Mouse (Mus musculus): ENCODE measurements around the gene Faap100. TPM values are rescaled to one million over a fixed set of nuclear protein-coding genes. Genes with fewer than 3 reads are reported as not detected.
"Not testable (repeated sequence)": the region's sequence is repeated elsewhere in the genome, so short reads cannot be mapped to it uniquely, and the experiment has no call there.

Faap100 gene
- polyA plus RNA-seq, 1 experiment = not detected

DNA sequence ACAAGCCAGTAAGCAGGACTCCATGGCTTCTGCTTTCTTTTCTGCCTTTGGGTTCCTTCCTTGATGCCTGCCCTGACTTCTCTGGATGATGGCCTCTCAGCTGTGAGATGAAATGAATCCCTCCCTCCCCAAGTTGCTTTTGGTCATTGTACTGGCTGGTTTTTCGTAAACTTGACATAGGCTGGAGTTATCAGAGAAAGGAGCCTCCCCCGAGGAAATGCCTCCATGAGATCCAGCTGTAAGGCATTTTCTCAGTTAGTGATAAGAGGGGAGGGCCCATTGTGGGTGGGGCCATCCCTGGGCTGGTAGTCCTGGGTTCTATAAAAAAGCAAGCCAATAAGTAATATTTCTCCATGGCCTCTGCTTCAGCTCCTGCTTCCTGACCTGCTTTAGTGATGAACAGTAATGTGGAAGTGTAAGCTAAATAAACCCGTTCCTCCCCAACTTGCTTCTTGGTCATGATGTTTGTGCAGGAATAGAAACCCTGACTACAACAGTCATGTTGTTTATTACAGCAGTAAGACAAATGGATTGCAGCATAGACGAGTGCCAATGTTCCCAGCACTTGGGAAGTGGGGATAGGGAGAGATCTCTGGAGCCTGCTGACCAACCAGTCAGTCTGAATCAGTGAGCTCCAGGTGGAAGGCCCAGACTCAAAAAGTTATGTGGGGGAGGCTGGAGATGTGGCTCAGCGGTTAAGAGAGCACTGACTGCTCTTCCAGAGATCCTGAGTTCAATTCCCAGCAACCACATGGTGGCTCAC is 23.1 kb downstream of the Faap100 start:
- WGBS = 76% methylated on average over 5 of the region's 5 CpGs
- TF ChIP-seq POLR2A (IDR thresholded peaks at IDR 0.05; ENCODE audit: insufficient read depth, low read depth, low read length) = no peak

DNA sequence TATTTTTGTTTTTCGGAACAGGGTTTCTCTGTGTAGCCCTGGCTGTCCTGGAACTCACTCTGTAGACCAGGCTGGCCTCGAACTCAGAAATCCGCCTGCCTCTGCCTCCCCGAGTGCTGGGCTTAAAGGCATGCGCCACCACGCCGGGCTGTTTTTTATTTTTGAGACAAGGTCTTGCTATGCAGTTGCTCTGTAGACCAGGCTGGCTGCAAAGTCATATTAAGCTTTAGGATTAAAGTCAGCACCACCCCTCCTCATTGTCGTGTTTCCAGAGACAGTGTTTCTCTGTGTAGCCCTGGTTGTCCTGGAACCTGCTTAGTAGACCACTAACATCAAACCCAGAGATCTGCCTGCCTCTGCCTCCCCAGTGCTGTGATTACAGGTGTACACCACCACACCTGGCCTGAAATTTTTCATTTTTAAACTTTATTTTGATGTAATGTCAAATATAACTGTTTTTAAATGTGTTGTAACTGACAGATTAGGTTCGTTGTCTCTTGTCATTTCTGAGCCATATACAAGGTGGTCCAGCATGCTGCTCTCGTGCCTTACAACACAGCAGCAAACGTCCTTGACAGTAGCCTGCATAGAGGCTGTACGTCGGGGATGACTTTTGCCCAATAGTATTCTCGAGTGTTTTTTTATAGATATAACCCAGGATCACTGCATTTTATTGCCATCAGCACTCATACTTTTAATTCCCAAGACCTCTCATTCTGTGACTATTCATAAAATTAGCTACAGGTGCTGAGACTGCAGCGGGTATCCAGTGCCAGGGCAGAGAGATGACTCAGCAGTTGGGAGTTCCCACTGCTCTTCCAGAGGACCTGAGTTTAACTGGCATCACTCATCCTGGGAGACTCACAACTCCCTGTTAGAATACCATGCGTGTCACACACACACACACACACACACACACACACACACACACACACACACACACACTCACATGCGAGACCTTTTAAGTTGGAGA is 24.0 kb downstream of the Faap100 start:
- 82% methylated on average over 17 of the region's 17 CpGs for WGBS
- H3K27ac ChIP-seq (ENCODE audit: insufficient read depth, low read depth, low read length) = no peak overlapping the region
- H3K4me1 ChIP-seq (ENCODE audit: control insufficient read depth, insufficient read depth, low read length) = peaks cover 45% of the 10 kb centered on the region
- TF ChIP-seq POLR2A (IDR thresholded peaks at IDR 0.05; ENCODE audit: insufficient read depth, low read depth, low read length) (no peak), CTCF (IDR thresholded peaks at IDR 0.05; ENCODE audit: insufficient read depth, low read depth, low read length) (no peak)
- H3K4me3 ChIP-seq (ENCODE audit: insufficient read depth, low read depth, low read length) = no peak overlapping the region

More for the DNA sequence above, 23.1 kb downstream of the Faap100 start:
- H3K4me1 ChIP-seq (ENCODE audit: control insufficient read depth, insufficient read depth, low read length) = peaks cover 44% of the 10 kb centered on the region
- H3K27ac ChIP-seq (ENCODE audit: insufficient read depth, low read depth, low read length) = no peak overlapping the region
- H3K4me3 ChIP-seq (ENCODE audit: insufficient read depth, low read depth, low read length) = no peak overlapping the region

DNA sequence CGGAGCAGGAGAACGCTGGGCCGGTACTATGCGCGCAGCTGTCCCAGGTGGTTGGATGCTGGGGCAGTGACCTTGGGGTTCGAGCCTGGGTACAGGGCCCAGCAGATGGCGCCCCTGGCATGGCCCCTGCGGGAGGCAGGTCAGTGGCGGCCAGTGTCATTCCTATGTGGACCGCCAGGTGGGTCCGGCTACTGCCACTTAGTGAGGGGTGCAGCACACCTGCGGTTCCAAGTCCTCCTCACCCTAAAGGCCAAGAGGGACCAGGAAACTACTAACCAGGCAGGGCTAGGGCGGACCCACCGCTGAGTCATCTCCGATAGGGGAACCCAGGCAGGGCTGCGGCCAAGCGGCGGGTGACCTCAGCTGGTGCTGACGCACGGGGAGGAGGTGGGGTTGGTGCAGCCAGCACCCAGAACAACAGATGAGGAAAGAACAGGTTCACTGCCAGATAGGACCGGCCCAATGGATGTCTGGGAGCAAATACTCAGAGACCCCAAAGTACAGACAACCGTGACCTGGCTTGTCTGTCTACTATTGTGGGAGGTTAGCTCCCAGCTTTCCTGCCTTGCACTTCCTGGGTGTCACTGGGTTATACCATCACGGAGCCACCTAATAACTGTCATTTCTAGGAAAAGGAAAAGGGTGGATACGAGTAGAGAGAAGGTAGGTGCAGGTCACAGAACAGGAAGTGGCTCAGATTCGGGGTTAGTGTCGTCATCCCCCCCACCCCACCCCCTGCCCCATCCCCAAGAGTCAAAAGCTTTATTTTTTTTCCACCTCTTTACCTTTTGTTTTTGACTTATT is 24.9 kb downstream of the Faap100 start:
- WGBS = 30% methylated on average over 26 of the region's 26 CpGs
- Histone ChIP-seq H3K27ac (ENCODE audit: insufficient read depth, low read depth, low read length) (no peak overlapping the region), H3K4me3 (ENCODE audit: insufficient read depth, low read depth, low read length) (no peak overlapping the region), H3K4me1 (ENCODE audit: control insufficient read depth, insufficient read depth, low read length) (peaks cover 45% of the 10 kb centered on the region)
- no peak for TF ChIP-seq POLR2A (IDR thresholded peaks at IDR 0.05; ENCODE audit: insufficient read depth, low read depth, low read length)
- TF ChIP-seq CTCF (IDR thresholded peaks at IDR 0.05; ENCODE audit: insufficient read depth, low read depth, low read length) = peak; percentile 50; the same call in 1 of the 2 replicates

DNA sequence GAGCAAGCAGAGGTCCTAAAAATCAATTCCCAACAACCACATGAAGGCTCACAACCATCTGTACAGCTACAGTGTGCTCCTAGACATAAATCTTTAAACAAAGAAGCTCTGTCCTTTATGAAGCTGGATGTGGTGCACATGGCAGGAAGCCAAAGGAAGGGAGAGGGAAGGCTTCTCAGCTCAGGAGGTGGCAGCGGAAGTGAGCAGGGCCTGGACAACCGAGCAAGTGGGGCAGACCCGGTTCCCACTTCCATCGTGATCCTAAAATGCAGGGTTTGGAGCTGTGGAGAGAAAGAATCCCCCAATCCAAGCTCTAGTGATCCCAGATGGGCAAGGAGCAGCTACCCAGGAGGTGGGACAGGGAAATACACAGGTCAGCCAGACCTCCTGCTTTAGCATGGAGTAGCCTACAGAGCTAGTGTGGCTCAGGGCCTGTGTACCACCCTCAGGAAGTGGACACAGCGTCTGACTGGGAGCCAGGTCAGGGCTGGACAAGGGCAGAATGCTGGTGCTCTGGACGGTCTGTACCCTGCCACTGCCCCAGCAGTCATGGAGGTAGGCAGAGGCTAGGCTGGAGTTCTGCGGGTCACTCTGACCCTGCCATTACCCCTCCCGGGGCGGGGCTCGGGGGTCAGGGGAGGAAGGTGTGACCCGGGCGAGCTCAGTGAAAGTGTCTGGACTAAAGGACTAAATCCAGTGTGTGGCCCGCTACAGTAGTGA is 25.8 kb downstream of the Faap100 start:
- TF ChIP-seq POLR2A (IDR thresholded peaks at IDR 0.05; ENCODE audit: insufficient read depth, low read depth, low read length) (no peak), CTCF (IDR thresholded peaks at IDR 0.05; ENCODE audit: insufficient read depth, low read depth, low read length) (no peak)
- peaks cover 35% of the 10 kb centered on the region for H3K4me1 ChIP-seq (ENCODE audit: control insufficient read depth, insufficient read depth, low read length)
- H3K27ac ChIP-seq (ENCODE audit: insufficient read depth, low read depth, low read length) = no peak overlapping the region; the same call in 1 of the 2 replicates
- no peak overlapping the region for H3K4me3 ChIP-seq (ENCODE audit: insufficient read depth, low read depth, low read length)
- 61% methylated on average over 13 of the region's 13 CpGs for WGBS

DNA sequence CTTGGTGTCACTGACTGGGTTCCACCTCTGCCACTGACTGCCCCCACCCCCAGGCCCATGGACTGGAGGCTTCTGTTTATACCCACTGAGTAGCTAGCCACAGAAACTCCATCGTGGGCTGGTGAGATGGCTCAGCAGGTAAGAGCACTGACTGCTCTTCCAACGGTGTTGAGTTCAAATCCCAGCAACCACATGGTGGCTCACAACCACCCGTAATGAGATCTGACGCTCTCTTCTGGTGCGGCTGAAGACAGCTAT is 26.5 kb downstream of the Faap100 start:
- WGBS = 85% methylated on average over 5 of the region's 5 CpGs
- H3K4me3 ChIP-seq (ENCODE audit: insufficient read depth, low read depth, low read length); H3K27ac ChIP-seq (ENCODE audit: insufficient read depth, low read depth, low read length): not testable (repeated sequence)
- peaks cover 31% of the 10 kb centered on the region for H3K4me1 ChIP-seq (ENCODE audit: control insufficient read depth, insufficient read depth, low read length)

DNA sequence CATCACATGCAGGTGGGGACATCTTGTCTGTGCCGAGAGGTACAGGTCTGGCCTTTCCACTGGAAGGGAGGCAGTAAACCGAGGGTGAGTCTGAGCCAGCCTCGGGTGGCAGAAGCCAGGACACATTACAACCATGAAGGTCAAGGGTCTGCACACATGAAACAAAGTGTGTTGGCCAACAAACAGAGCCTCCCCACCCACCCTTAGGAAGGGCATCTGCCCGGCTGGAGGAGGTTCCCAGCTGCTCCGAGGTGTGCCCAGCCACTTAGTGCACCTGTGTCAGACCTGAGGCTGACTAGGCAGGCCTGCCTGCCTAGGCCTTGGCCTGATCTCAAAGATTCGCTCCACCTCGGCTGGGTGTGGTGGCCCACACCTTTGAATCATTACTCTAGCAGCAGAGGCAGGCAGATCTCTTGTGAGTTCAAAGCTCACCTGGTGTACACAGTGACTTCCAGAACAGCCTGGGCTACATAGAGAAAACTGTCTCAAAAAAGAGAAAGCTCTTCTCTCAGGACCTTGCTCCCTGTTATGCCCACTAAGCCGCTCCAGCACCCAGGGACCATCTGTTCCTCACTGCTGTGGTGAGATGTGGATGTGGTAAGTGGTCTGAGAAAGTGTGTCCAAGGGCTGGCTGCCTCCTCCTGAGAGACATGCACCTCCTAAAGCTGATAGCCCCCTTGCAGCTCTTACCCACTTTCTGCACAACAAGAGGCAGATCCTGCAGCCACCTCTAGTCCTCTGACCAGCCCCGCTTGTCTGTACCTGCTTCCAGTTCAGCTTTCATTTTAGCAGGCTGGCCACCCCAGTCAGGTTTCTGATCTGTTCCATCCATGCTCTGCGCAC is 27.1 kb downstream of the Faap100 start:
- 90% methylated on average over 10 of the region's 10 CpGs for WGBS
- H3K4me1 ChIP-seq (ENCODE audit: control insufficient read depth, insufficient read depth, low read length) = peaks cover 31% of the 10 kb centered on the region
- no peak overlapping the region for H3K27ac ChIP-seq (ENCODE audit: insufficient read depth, low read depth, low read length)
- TF ChIP-seq POLR2A (IDR thresholded peaks at IDR 0.05; ENCODE audit: insufficient read depth, low read depth, low read length) = no peak
- TF ChIP-seq CTCF (IDR thresholded peaks at IDR 0.05; ENCODE audit: insufficient read depth, low read depth, low read length) = no peak
- no peak overlapping the region for H3K4me3 ChIP-seq (ENCODE audit: insufficient read depth, low read depth, low read length)

DNA sequence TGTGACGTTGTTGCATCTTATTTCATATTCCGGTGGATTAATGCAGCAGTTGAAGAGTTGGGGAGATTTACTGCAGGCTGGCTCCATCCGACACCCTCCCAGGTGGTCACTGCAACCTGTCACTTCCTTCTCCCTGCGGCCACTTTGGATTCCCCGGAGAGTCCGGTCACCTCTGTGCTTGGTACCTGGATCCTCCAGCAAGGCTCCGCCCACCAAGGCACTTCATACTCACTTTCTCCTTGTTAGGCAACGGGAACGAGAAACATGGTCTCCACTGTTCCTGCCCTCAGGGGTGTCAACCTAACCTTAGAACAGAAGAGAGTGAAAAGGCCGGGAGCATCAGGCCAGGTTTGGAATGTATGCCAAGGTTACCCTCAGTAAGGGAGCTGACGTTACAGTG is 27.9 kb downstream of the Faap100 start:
- peaks cover 28% of the 10 kb centered on the region for H3K4me1 ChIP-seq (ENCODE audit: control insufficient read depth, insufficient read depth, low read length)
- peak overlapping the region; percentile 49 for H3K27ac ChIP-seq (ENCODE audit: insufficient read depth, low read depth, low read length)
- TF ChIP-seq POLR2A (IDR thresholded peaks at IDR 0.05; ENCODE audit: insufficient read depth, low read depth, low read length) = no peak
- TF ChIP-seq CTCF (IDR thresholded peaks at IDR 0.05; ENCODE audit: insufficient read depth, low read depth, low read length) = no peak
- H3K4me3 ChIP-seq (ENCODE audit: insufficient read depth, low read depth, low read length) = no peak overlapping the region
- 33% methylated on average over 11 of the region's 11 CpGs for WGBS

Data from olfactory bulb, adult 2 months (tissue).